Mouse (Mus musculus) liver, embryonic 14.5 days (tissue): ENCODE data around the gene Mical2.

Experiments
- CTCF ChIP-seq: IDR thresholded peaks from 2 replicates; pipeline ENCODE4 v1.5.1; 2016; ENCODE audit warnings: antibody characterized with exemption, low read depth, control low read depth
- EP300 ChIP-seq: IDR thresholded peaks from 2 replicates; pipeline ENCODE4 v1.6.1; 2016; ENCODE audit warnings: antibody characterized with exemption, low read depth

DNA sequence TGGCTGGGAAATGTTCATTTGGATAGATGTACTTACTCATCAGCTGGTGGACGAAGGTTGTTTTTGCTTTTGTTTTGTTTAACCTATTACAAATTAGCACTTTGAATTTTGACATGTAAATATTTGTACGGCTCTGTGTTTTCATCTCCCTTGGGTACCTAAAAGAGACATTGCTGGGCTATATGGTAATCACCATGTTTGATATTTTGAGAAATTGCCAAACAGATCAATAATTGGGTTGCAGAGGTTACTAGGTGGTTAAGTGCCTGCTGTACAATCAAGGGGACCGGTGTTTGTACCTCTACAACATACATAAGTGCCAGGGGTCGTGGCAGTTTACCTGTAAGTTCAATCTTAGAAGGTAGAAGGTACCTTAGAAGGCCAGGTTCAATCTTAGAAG, 220.8 kb downstream of the Mical2 start:
- TF ChIP-seq CTCF: no peak
- no peak for TF ChIP-seq EP300
